Mouse (Mus musculus) megakaryocyte, embryonic 14.5 days (primary cell): ENCODE results near the gene Hps4.

Experiments used
- FLI1 ChIP-seq: IDR thresholded peaks from 2 replicates; pipeline ENCODE4 v1.6.1; 2012; ENCODE audit warnings: low read length, inconsistent platforms, mixed read lengths
- GATA1 ChIP-seq: IDR thresholded peaks from 3 replicates; pipeline ENCODE4 v1.6.1; 2012; ENCODE audit warnings: mixed read lengths, low read length, inconsistent platforms, borderline replicate concordance

DNA sequence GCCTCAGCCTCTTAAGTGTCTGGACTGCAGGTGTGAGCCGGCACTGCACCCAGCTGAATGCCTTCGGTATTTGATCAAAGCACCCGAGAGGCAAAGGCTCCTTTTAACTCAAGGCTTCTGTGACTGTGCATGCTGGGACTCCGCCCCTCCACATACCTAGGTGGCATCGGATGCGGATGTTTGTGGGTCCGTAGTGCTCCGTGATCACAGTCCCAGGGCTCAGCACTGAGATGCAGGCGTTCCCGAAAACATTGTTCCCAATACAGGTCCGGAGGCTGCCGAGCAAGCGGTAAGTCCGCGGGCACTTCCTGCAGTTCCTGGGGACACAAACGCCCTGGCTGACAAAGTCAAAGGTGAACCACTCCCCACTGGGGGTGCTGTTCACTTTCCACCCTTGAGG is 48.1 kb downstream of the Hps4 start:
- TF ChIP-seq GATA1 (no peak), FLI1 (no peak)
